Mouse (Mus musculus) cortical plate, adult 2 months (tissue): ENCODE measurements at regions not wholly inside any gene's neighbourhood (a gene's known extent, or its start where the extent isn't known, plus 50 kb on each side); places are given as distances from the start of the nearest gene placed in this dataset.

Experiments
- CTCF ChIP-seq: fragments of 200-500 bp; IDR thresholded peaks from 2 replicates; pipeline ENCODE4 v1.5.1; 2011; ENCODE audit warnings: mild to moderate bottlenecking, control low read depth, low read length; ENCODE audit not compliant: insufficient read depth; ENCODE audit errors: extremely low read depth
- POLR2A ChIP-seq: fragments of 200-500 bp; IDR thresholded peaks from 2 replicates; pipeline ENCODE4 v1.6.1; 2011; ENCODE audit warnings: mild to moderate bottlenecking, low read length, control low read depth; ENCODE audit not compliant: insufficient read depth; ENCODE audit errors: extremely low read depth

GRCm38 (mm10) chr12:95072307-95072706 lies 619.7 kb upstream of the Flrt2 start:
- TF ChIP-seq POLR2A = no peak
- TF ChIP-seq CTCF = no peak
